Mouse (Mus musculus): ENCODE measurements around the gene Olfr633. TPM values are rescaled to one million over a fixed set of nuclear protein-coding genes. Genes with fewer than 3 reads are reported as not detected.
"Not testable (repeated sequence)": the region's sequence is repeated elsewhere in the genome, so short reads cannot be mapped to it uniquely, and the experiment has no call there.

Gene Olfr633
- not detected in 2 replicates for polyA plus RNA-seq (2015; fragmentation: Nextera tagmentation; extraction: Ambion mirVana)

DNA sequence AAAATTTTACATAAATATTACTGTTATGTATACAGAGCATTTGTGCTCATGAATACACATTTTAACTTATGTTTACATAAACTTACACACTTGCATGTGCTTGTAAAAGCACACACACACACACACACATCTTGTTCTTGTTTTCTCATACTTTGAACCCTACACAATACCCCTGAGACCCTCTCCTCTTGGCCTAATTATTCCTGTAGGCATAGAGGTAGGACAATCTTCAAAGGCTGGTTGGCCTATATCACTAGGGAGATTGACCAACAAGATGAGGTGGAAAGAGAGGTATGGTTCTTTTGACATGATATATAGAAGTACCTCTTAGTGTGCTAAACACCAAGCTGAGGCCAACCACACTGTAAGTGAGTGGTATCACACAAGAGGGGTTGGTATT lies at the start of gene Olfr633:
TSS of gene Olfr633 (plus strand) at position 301 of the 400 bp plus-strand sequence.
- no peak within 1 kb of the TSS for H3K9ac ChIP-seq
- H3K27ac ChIP-seq, result no peak within 1 kb of the TSS
- no peak for ATAC-seq (ENCODE audit: borderline replicate concordance, extremely low read depth, low FRiP score, low TSS enrichment)
- no peak within 1 kb of the TSS for H3K4me2 ChIP-seq
- no peaks in the 10 kb centered on the region for H3K9me3 ChIP-seq
- no peaks in the 10 kb centered on the region for H3K27me3 ChIP-seq
- H3K4me3 ChIP-seq, result no peak within 1 kb of the TSS
- H3K4me1 ChIP-seq, result no peaks in the 10 kb centered on the region
- H3K36me3 ChIP-seq, result no peaks in the 10 kb centered on the region

GRCm38 (mm10) chr7:103903187-103903586 lies 41.0 kb upstream of the Olfr633 start, which contains the start of gene Olfr65:
Gene Olfr65, plus strand, starts transcription at chr7:103903487.
- no peaks in the 10 kb centered on the region for H3K9me3 ChIP-seq
- no peaks in the 10 kb centered on the region for H3K27me3 ChIP-seq
- H3K36me3 ChIP-seq, result no peaks in the 10 kb centered on the region
- no peak within 1 kb of the TSS for H3K9ac ChIP-seq
- no peak within 1 kb of the TSS for H3K27ac ChIP-seq
- no peak within 1 kb of the TSS for H3K4me2 ChIP-seq
- no peak within 1 kb of the TSS for H3K4me3 ChIP-seq
- H3K4me1 ChIP-seq, result no peaks in the 10 kb centered on the region
- WGBS, result 63% methylated on average over 2 of the region's 2 CpGs
- no peak for ATAC-seq (ENCODE audit: borderline replicate concordance, extremely low read depth, low FRiP score, low TSS enrichment)

- Histone ChIP-seq H3K9me3 (no peaks in the 10 kb centered on the region), H3K4me3 (no peak overlapping the region), H3K4me2 (no peak overlapping the region), H3K9ac (no peak overlapping the region), H3K27me3 (no peaks in the 10 kb centered on the region), H3K27ac (no peak overlapping the region), H3K4me1 (no peaks in the 10 kb centered on the region), H3K36me3 (no peaks in the 10 kb centered on the region)
- WGBS, result 9% methylated on average over 3 of the region's 3 CpGs
- ATAC-seq (ENCODE audit: borderline replicate concordance, extremely low read depth, low FRiP score, low TSS enrichment), result peak; percentile 78; the same call in 1 of the 2 replicates
Observed at GRCm38 (mm10) chr7:103910047-103910446, 34.2 kb upstream of the Olfr633 start.

GRCm38 (mm10) chr7:103912969-103913511 lies 31.2 kb upstream of the Olfr633 start:
- no peak for ATAC-seq (ENCODE audit: borderline replicate concordance, extremely low read depth, low FRiP score, low TSS enrichment)

GRCm38 (mm10) chr7:103915338-103915737 lies 28.9 kb upstream of the Olfr633 start:
- no peaks in the 10 kb centered on the region for H3K27me3 ChIP-seq
- H3K4me3 ChIP-seq, result no peak overlapping the region
- no peak overlapping the region for H3K27ac ChIP-seq
- H3K4me1 ChIP-seq, result no peaks in the 10 kb centered on the region
- ATAC-seq (ENCODE audit: borderline replicate concordance, extremely low read depth, low FRiP score, low TSS enrichment), result no peak; the same call in 1 of the 2 replicates
- no peak overlapping the region for H3K4me2 ChIP-seq
- no peaks in the 10 kb centered on the region for H3K36me3 ChIP-seq
- H3K9ac ChIP-seq, result no peak overlapping the region
- no peaks in the 10 kb centered on the region for H3K9me3 ChIP-seq

More at GRCm38 (mm10) chr7:103912969-103913511, 31.2 kb upstream of the Olfr633 start:
- no peak overlapping the region for H3K4me2 ChIP-seq
- WGBS, result 34% methylated on average over 8 of the region's 8 CpGs
- H3K4me1 ChIP-seq, result no peaks in the 10 kb centered on the region
- no peaks in the 10 kb centered on the region for H3K9me3 ChIP-seq
- H3K27me3 ChIP-seq, result no peaks in the 10 kb centered on the region
- H3K4me3 ChIP-seq, result no peak overlapping the region
- H3K9ac ChIP-seq, result no peak overlapping the region
- H3K27ac ChIP-seq, result no peak overlapping the region
- no peaks in the 10 kb centered on the region for H3K36me3 ChIP-seq

- Histone ChIP-seq H3K4me1 (no peaks in the 10 kb centered on the region), H3K4me3 (no peak within 1 kb of the TSS), H3K4me2 (no peak within 1 kb of the TSS), H3K27ac (no peak within 1 kb of the TSS), H3K36me3 (no peaks in the 10 kb centered on the region), H3K9me3 (no peaks in the 10 kb centered on the region), H3K9ac (no peak within 1 kb of the TSS), H3K27me3 (no peaks in the 10 kb centered on the region)
- ATAC-seq (ENCODE audit: borderline replicate concordance, extremely low read depth, low FRiP score, low TSS enrichment), result no peak
Observed at GRCm38 (mm10) chr7:103928525-103928924, 15.7 kb upstream of the Olfr633 start, which contains the start of gene Olfr631. Gene Olfr631, plus strand, starts transcription at chr7:103928825.

DNA sequence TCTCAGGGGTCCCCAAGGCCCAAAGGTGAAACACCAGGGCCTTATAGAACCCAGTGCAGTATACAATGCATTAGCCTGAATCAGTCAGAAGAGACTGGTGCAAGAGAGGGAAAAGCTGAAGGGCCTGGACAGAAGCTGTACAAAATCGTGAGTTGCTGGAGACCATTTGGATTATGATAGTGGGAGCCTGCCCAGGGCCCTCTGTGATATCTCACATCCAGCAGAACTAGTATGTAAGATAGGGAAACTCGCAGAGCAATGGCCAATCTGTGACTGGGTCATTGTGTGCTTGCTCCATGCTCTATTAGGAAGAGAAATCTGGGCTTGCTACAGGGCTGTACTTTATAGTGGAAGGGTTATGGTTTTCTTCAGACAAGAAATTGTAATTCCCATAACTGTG lies 10.0 kb upstream of the Olfr633 start, which contains the start of gene Olfr632:
TSS of gene Olfr632 (plus strand) at position 84 of the 400 bp plus-strand sequence.
- WGBS, result 66% methylated on average over 2 of the region's 2 CpGs
- no peak for ATAC-seq (ENCODE audit: borderline replicate concordance, extremely low read depth, low FRiP score, low TSS enrichment)
- no peak within 1 kb of the TSS for H3K4me3 ChIP-seq

DNA sequence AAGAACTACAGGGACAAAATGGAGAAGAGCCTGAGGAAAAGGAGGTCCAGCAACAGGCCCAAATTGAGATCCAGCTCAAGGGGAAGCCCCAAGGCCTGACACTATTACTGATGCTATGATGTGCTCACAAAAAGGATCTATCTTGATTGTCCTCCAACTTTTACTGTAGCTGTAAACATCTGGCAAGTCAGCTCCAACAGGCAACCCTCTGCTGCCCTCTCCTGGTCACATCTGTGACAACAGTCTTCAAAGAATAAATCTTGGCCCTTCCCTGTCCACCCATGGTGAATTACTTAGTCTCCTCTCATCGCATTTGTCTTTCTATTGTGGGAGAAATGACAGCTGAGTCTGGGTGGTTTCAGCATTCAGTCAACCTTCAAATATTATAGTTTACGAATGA lies 1.5 kb upstream of the Olfr633 start:
- H3K27ac ChIP-seq, result no peak overlapping the region
- H3K4me1 ChIP-seq, result no peaks in the 10 kb centered on the region
- WGBS, result 22% methylated on average over 2 of the region's 2 CpGs
- ATAC-seq (ENCODE audit: borderline replicate concordance, extremely low read depth, low FRiP score, low TSS enrichment), result no peak
- no peaks in the 10 kb centered on the region for H3K27me3 ChIP-seq
- no peaks in the 10 kb centered on the region for H3K36me3 ChIP-seq
- no peaks in the 10 kb centered on the region for H3K9me3 ChIP-seq
- no peak overlapping the region for H3K4me2 ChIP-seq
- H3K9ac ChIP-seq, result no peak overlapping the region
- H3K4me3 ChIP-seq, result no peak overlapping the region

More for the DNA sequence above, 10.0 kb upstream of the Olfr633 start, which contains the start of gene Olfr632:
- Histone ChIP-seq H3K36me3 (no peaks in the 10 kb centered on the region), H3K27me3 (no peaks in the 10 kb centered on the region), H3K9ac (no peak within 1 kb of the TSS), H3K4me1 (no peaks in the 10 kb centered on the region), H3K27ac (no peak within 1 kb of the TSS), H3K9me3 (no peaks in the 10 kb centered on the region), H3K4me2 (no peak within 1 kb of the TSS)

GRCm38 (mm10) chr7:103966873-103967272 lies 22.6 kb downstream of the Olfr633 start:
- ATAC-seq (ENCODE audit: borderline replicate concordance, extremely low read depth, low FRiP score, low TSS enrichment); H3K4me1 ChIP-seq; H3K36me3 ChIP-seq; H3K27ac ChIP-seq; H3K4me2 ChIP-seq; H3K4me3 ChIP-seq; H3K27me3 ChIP-seq; H3K9me3 ChIP-seq; H3K9ac ChIP-seq: not testable (repeated sequence)
- WGBS, result 94% methylated on average over 22 of the region's 22 CpGs

DNA sequence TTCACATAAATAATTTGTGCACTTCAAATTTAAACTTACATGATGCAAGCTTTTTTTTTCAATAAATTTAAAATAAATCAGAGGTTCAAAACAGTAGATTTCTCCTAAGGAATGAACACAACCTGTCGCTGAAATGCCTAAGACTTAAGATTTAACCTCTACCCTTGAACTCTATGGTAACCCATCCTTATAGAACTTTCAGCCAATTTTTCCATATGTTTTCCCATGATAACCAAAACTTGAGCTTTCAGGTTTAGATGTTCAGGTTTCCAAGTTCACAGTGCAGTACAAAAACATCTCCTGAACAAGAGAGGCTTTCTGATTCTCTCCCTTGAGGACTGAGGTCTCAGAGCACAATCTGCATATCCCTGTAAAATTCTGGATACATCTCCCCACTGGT lies 26.6 kb downstream of the Olfr633 start, which contains the start of gene Olfr635:
TSS of gene Olfr635 (plus strand) at position 301 of the 400 bp plus-strand sequence.
- Histone ChIP-seq H3K27me3 (no peaks in the 10 kb centered on the region), H3K27ac (no peak within 1 kb of the TSS), H3K4me1 (no peaks in the 10 kb centered on the region), H3K4me3 (no peak within 1 kb of the TSS), H3K4me2 (no peak within 1 kb of the TSS), H3K9ac (no peak within 1 kb of the TSS), H3K36me3 (no peaks in the 10 kb centered on the region), H3K9me3 (no peaks in the 10 kb centered on the region)
- WGBS, result 57% methylated on average over 1 of the region's 1 CpGs
- ATAC-seq (ENCODE audit: borderline replicate concordance, extremely low read depth, low FRiP score, low TSS enrichment), result no peak

DNA sequence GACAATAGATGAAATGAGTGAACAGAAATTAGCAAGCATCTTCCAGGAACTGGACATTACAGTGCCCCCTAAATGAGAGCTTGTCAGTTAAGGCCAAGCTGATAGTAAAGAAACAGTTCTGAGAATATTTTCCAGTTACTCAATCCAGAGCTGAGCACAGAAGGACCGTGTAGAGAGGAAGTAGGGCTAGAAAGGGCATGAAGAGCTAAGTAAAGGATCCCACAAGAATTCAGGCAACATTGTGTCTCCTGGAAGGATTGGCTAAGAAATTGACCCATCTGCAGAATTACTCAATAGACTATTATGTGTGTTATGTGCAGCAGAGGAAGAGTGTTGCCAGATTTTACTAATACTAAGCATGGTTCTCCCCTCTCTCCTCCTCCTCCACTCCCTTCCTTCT lies 27.5 kb downstream of the Olfr633 start:
- Histone ChIP-seq H3K4me2 (no peak overlapping the region), H3K9ac (no peak overlapping the region), H3K9me3 (no peaks in the 10 kb centered on the region), H3K4me3 (no peak overlapping the region), H3K27me3 (no peaks in the 10 kb centered on the region), H3K27ac (no peak overlapping the region), H3K36me3 (no peaks in the 10 kb centered on the region), H3K4me1 (no peaks in the 10 kb centered on the region)
- ATAC-seq (ENCODE audit: borderline replicate concordance, extremely low read depth, low FRiP score, low TSS enrichment), result no peak
- 55% methylated on average over 1 of the region's 1 CpGs for WGBS

GRCm38 (mm10) chr7:103998446-103998845 lies 54.2 kb downstream of the Olfr633 start, which contains the start of gene Olfr638:
Gene Olfr638, plus strand, starts transcription at chr7:103998746.
- no peak for ATAC-seq (ENCODE audit: borderline replicate concordance, extremely low read depth, low FRiP score, low TSS enrichment)
- no peaks in the 10 kb centered on the region for H3K27me3 ChIP-seq
- no peak within 1 kb of the TSS for H3K4me2 ChIP-seq
- H3K4me3 ChIP-seq, result no peak within 1 kb of the TSS
- no peaks in the 10 kb centered on the region for H3K9me3 ChIP-seq
- H3K4me1 ChIP-seq, result no peaks in the 10 kb centered on the region
- H3K27ac ChIP-seq, result no peak within 1 kb of the TSS
- H3K9ac ChIP-seq, result no peak within 1 kb of the TSS
- no peaks in the 10 kb centered on the region for H3K36me3 ChIP-seq

Measured in lung, embryonic 15.5 days (tissue).